Mouse (Mus musculus) bone marrow macrophage, adult 2 months (primary cell): ENCODE data around the gene Akr1cl.

Source experiments
- CTCF ChIP-seq: IDR thresholded peaks from 2 replicates; pipeline ENCODE4 v1.5.1; 2012; ENCODE audit warnings: low read depth, mild to moderate bottlenecking, low read length, moderate library complexity
- POLR2A ChIP-seq: IDR thresholded peaks from 2 replicates; pipeline ENCODE4 v1.6.1; 2012; ENCODE audit warnings: mild to moderate bottlenecking, low read depth, low read length, borderline replicate concordance

GRCm38 (mm10) chr1:64978321-64978799, 54.2 kb downstream of the Akr1cl start:
- TF ChIP-seq CTCF (no peak), POLR2A (no peak)
